Mouse (Mus musculus) liver, embryonic 15.5 days (tissue): ENCODE measurements at regions not wholly inside any gene's neighbourhood (a gene's known extent, or its start where the extent isn't known, plus 50 kb on each side); places are given as distances from the start of the nearest gene placed in this dataset.

ENCODE experiments used
- ATAC-seq: fragments of 200-750 bp; cut with Nextera tagmentation; 2 replicates; pipeline ENCODE4 v1.8.0; 2017; ENCODE audit warnings: moderate number of reproducible peaks, mild to moderate bottlenecking, moderate library complexity; ENCODE audit not compliant: insufficient read depth
- H3K27ac ChIP-seq: fragments of 300-500 bp; sonication (generic); replicated peaks from 2 replicates; pipeline ENCODE4 v1.5.1; 2015; ENCODE audit warnings: mild to moderate bottlenecking, inconsistent platforms
- H3K27me3 ChIP-seq: fragments of 300-500 bp; sonication (generic); 2 replicates; pipeline ENCODE4 v1.6.1; 2015; ENCODE audit warnings: mild to moderate bottlenecking, inconsistent platforms
- H3K36me3 ChIP-seq: fragments of 300-500 bp; sonication (generic); replicated peaks from 2 replicates; pipeline ENCODE4 v1.6.1; 2015; ENCODE audit warnings: moderate library complexity, mild to moderate bottlenecking, inconsistent platforms
- H3K4me1 ChIP-seq: fragments of 300-500 bp; sonication (generic); replicated peaks from 2 replicates; pipeline ENCODE4 v1.6.1; 2015; ENCODE audit warnings: inconsistent platforms
- H3K4me2 ChIP-seq: fragments of 300-500 bp; sonication (generic); 2 replicates; pipeline ENCODE4 v1.6.1; 2015; ENCODE audit warnings: moderate library complexity, mild to moderate bottlenecking, inconsistent platforms
- H3K4me3 ChIP-seq: fragments of 300-500 bp; sonication (generic); replicated peaks from 2 replicates; pipeline ENCODE4 v1.5.1; 2015; ENCODE audit warnings: mild to moderate bottlenecking, inconsistent platforms
- H3K9ac ChIP-seq: fragments of 300-500 bp; sonication (generic); 2 replicates; pipeline ENCODE4 v1.6.1; 2015; ENCODE audit warnings: moderate library complexity, mild to moderate bottlenecking, inconsistent platforms
- H3K9me3 ChIP-seq: fragments of 300-500 bp; sonication (generic); replicated peaks from 2 replicates; pipeline ENCODE4 v1.6.1; 2016; ENCODE audit warnings: inconsistent platforms
- WGBS: fragments of 180-500 bp; shearing (Covaris S2); methylation state at CpG from one replicate; pipeline ENCODE4 v1.1.7; 2015; ENCODE audit warnings: mixed read lengths; ENCODE audit not compliant: insufficient replicate concordance; 5-methylcytosine and 5-hydroxymethylcytosine counted together

DNA sequence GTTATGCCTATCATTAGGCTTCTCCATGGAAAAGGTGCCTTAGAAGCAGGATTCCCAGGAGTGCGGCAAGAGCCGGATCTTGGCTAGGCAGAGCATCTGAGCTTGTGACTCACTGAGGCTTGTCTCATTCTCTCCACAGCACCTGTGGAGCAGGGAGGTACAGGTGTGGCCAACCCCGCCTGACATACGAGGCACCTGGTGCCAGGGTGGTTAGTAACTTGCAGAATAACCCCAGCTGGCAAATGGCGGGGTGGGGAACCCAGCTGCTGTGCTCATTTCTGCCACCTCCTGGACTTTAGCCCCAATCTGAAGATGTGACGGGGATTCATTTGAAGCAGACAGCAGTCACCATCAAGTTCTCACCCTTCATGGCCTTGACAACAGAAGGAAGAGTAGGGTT is 96.2 kb downstream of the Pdgfra start:
- no peak overlapping the region for H3K4me3 ChIP-seq
- no peaks in the 10 kb centered on the region for H3K4me1 ChIP-seq
- H3K9me3 ChIP-seq: no peaks in the 10 kb centered on the region
- no peaks in the 10 kb centered on the region for H3K36me3 ChIP-seq
- no peak for ATAC-seq
- no peaks in the 10 kb centered on the region for H3K27me3 ChIP-seq
- no peak overlapping the region for H3K27ac ChIP-seq
- no peak overlapping the region for H3K4me2 ChIP-seq
- 64% methylated on average over 6 of the region's 6 CpGs for WGBS
- no peak overlapping the region for H3K9ac ChIP-seq

- no peaks in the 10 kb centered on the region for H3K27me3 ChIP-seq
- H3K4me1 ChIP-seq: no peaks in the 10 kb centered on the region
- H3K36me3 ChIP-seq: no peaks in the 10 kb centered on the region
- no peak overlapping the region for H3K4me2 ChIP-seq
- H3K27ac ChIP-seq: no peak overlapping the region
- H3K4me3 ChIP-seq: no peak overlapping the region
- ATAC-seq: no peak
- H3K9me3 ChIP-seq: no peaks in the 10 kb centered on the region
- no peak overlapping the region for H3K9ac ChIP-seq
- 64% methylated on average over 3 of the region's 3 CpGs for WGBS
These were observed 97.6 kb downstream of the Pdgfra start for GRCm38 (mm10) chr5:75249671-75250070.

DNA sequence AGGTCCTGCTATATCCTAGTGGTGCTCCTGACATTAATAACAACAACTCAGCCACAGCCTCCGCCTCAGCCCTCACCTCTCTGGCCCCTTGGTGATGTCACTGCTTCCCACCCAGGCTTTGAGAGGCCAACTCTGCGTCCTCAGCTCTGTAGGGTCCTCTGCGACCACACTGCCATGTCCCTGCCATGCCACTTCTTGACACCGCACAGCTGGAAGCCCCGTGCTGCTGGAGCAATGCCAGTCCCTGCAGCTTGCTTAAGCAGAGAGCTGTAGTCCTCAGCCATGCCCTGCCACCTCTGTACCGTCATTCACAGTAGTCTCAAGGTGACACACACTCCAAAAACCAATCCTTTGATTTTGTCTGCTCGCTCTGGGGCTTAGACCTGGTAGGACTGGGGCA is 101.3 kb downstream of the Pdgfra start:
- H3K9me3 ChIP-seq: no peaks in the 10 kb centered on the region
- 60% methylated on average over 7 of the region's 7 CpGs for WGBS
- no peak for ATAC-seq

GRCm38 (mm10) chr5:75253830-75254229 is 101.7 kb downstream of the Pdgfra start:
- Histone ChIP-seq H3K4me3 (no peak overlapping the region), H3K27me3 (no peaks in the 10 kb centered on the region), H3K27ac (no peak overlapping the region), H3K36me3 (no peaks in the 10 kb centered on the region), H3K4me1 (no peaks in the 10 kb centered on the region), H3K9me3 (no peaks in the 10 kb centered on the region), H3K4me2 (no peak overlapping the region), H3K9ac (no peak overlapping the region)
- ATAC-seq: no peak
- 62% methylated on average over 5 of the region's 5 CpGs for WGBS

More for the DNA sequence above, 101.3 kb downstream of the Pdgfra start:
- H3K27ac ChIP-seq: no peak overlapping the region
- no peak overlapping the region for H3K4me2 ChIP-seq
- H3K9ac ChIP-seq: no peak overlapping the region
- H3K36me3 ChIP-seq: no peaks in the 10 kb centered on the region
- no peaks in the 10 kb centered on the region for H3K27me3 ChIP-seq
- no peaks in the 10 kb centered on the region for H3K4me1 ChIP-seq
- no peak overlapping the region for H3K4me3 ChIP-seq

DNA sequence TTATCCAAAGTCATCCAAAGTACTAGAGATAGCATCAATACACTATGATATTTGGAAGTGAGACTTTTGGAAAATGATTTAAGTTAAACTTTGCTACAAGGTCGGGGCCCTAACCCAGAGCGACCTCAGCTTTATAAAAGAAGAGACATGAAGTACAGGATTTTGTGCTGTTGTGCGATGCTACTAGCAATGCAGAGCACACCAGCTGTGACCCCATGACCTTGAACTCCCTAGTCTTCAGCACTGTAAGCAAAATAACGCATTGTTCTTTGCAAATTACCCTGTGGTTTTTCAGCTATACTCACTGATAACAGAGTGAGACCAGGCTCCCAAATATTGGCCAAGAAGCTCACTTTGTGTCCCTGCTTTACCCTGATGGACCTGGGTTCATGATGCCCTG is 104.1 kb downstream of the Pdgfra start:
- no peaks in the 10 kb centered on the region for H3K36me3 ChIP-seq
- no peak overlapping the region for H3K4me2 ChIP-seq
- no peaks in the 10 kb centered on the region for H3K27me3 ChIP-seq
- 57% methylated on average over 4 of the region's 4 CpGs for WGBS
- H3K9me3 ChIP-seq: no peaks in the 10 kb centered on the region
- H3K4me3 ChIP-seq: no peak overlapping the region
- no peak for ATAC-seq
- H3K9ac ChIP-seq: no peak overlapping the region
- H3K4me1 ChIP-seq: no peaks in the 10 kb centered on the region
- no peak overlapping the region for H3K27ac ChIP-seq

DNA sequence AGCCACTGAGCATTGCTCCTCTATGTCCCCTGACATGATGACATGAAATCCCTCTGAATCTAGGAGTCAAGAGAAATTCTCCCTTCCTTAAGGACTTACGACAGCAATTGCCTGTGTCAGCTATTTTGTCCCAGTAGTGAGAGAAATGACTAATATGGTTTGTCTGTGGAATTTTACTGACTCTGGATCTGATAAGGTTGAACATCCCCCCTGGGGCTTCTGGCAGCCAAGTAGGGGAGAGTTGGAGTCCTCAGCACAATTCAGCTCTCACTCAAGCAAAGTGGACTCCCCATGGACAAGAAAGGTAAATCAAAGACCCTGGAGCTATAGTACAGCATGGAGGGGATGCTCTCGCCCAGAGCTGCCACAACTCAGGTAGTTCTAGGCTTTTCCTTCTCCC is 105.0 kb downstream of the Pdgfra start:
- no peaks in the 10 kb centered on the region for H3K4me1 ChIP-seq
- no peak overlapping the region for H3K27ac ChIP-seq
- WGBS: 46% methylated on average over 2 of the region's 2 CpGs
- H3K9me3 ChIP-seq: no peaks in the 10 kb centered on the region
- H3K36me3 ChIP-seq: no peaks in the 10 kb centered on the region
- no peaks in the 10 kb centered on the region for H3K27me3 ChIP-seq
- H3K4me3 ChIP-seq: no peak overlapping the region
- no peak overlapping the region for H3K4me2 ChIP-seq
- H3K9ac ChIP-seq: no peak overlapping the region
- ATAC-seq: no peak

DNA sequence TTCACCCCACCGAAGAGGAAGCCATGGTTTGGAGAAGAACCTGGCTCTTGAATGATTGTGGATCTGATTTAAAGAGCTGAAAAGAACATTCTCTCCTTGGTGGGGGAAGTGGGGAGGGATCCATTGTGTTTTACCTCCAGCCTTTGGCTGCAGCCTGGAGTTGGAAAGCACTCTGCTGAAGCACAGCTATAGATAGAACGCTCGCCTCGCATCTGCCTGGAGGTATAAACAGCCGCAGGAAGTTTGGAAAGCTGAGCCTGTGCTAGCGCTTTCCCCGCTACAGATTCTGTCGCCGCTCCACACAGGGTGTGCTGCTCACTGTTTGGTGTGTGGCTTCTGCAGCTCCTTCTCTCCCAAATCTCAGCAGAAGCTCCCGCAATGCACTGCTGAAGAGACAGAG is 108.2 kb downstream of the Pdgfra start:
- H3K9me3 ChIP-seq: no peaks in the 10 kb centered on the region
- no peaks in the 10 kb centered on the region for H3K27me3 ChIP-seq
- no peak overlapping the region for H3K27ac ChIP-seq
- no peak overlapping the region for H3K9ac ChIP-seq
- no peaks in the 10 kb centered on the region for H3K36me3 ChIP-seq
- no peak overlapping the region for H3K4me3 ChIP-seq
- no peaks in the 10 kb centered on the region for H3K4me1 ChIP-seq
- no peak for ATAC-seq
- H3K4me2 ChIP-seq: no peak overlapping the region
- 66% methylated on average over 10 of the region's 10 CpGs for WGBS

DNA sequence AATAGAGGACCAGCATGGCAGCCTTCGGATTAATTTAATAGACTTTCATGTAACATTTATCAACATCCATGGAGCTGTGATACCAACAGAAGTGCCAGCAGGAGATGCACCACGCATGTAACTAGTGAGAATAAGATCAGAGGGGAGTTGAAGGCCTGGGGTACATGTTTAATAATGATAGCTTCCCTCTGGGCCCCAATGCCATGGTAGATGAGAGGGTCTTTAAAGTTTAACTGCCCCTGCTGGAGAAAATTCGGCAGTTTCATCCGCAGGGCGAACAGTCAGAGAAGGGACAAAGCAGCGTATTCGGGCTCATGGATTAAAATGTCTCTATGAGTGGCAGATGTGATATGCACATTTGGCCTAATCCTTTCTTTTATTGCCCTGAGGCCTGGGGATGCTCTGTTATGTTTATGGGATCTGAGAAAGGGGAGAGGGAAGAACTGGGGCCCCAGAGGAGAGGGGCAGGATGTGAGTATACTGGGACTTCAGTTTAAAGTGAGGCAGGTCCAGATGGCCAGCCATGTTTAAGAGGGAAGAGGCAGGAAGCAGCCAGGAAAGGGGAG is 114.1 kb downstream of the Pdgfra start:
- H3K9ac ChIP-seq: no peak overlapping the region
- no peak overlapping the region for H3K4me2 ChIP-seq
- no peak for ATAC-seq
- H3K27ac ChIP-seq: no peak overlapping the region
- H3K36me3 ChIP-seq: no peaks in the 10 kb centered on the region
- H3K4me3 ChIP-seq: no peak overlapping the region
- WGBS: 77% methylated on average over 7 of the region's 7 CpGs
- H3K9me3 ChIP-seq: no peaks in the 10 kb centered on the region
- H3K4me1 ChIP-seq: 0 out of 2 replicates have a peak, but pooled peaks cover 2% of the 10 kb centered on the region
- no peaks in the 10 kb centered on the region for H3K27me3 ChIP-seq

- H3K27me3 ChIP-seq: no peaks in the 10 kb centered on the region
- WGBS: 52% methylated on average over 4 of the region's 4 CpGs
- no peak for ATAC-seq
These were observed 114.8 kb downstream of the Pdgfra start for GRCm38 (mm10) chr5:75266871-75267270.

GRCm38 (mm10) chr5:75267766-75268165 is 115.7 kb downstream of the Pdgfra start:
- Histone ChIP-seq H3K4me3 (no peak overlapping the region), H3K9me3 (no peaks in the 10 kb centered on the region), H3K27me3 (no peaks in the 10 kb centered on the region), H3K27ac (no peak overlapping the region), H3K36me3 (no peaks in the 10 kb centered on the region), H3K4me2 (no peak overlapping the region), H3K4me1 (0 out of 2 replicates have a peak, but pooled peaks cover 2% of the 10 kb centered on the region), H3K9ac (no peak overlapping the region)
- no peak for ATAC-seq
- WGBS: 22% methylated on average over 3 of the region's 3 CpGs

More at GRCm38 (mm10) chr5:75266871-75267270, 114.8 kb downstream of the Pdgfra start:
- Histone ChIP-seq H3K9me3 (no peaks in the 10 kb centered on the region), H3K27ac (no peak overlapping the region), H3K9ac (no peak overlapping the region), H3K4me1 (0 out of 2 replicates have a peak, but pooled peaks cover 2% of the 10 kb centered on the region), H3K4me2 (no peak overlapping the region), H3K4me3 (no peak overlapping the region), H3K36me3 (no peaks in the 10 kb centered on the region)

DNA sequence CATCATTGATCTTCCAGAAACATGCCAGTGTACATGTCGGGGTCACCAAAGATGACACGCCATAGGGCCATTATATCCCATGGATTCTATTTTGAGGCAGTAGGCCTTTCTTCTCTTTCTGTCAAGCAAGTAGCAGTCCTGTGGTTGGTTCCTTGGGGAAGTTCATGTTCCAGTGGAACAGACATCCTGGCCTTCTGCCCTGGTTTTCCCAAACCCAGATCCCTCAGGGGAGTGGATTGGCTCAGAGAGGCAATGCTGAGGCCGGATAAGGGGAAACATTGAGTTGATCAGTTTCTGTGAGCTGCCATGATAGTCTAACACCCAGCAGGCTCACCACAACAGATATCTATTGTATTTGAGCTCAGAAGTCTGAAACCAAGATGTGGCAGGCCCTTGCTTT is 125.9 kb downstream of the Pdgfra start:
- Histone ChIP-seq H3K9ac (no peak overlapping the region), H3K27ac (no peak overlapping the region), H3K4me3 (no peak overlapping the region), H3K27me3 (no peaks in the 10 kb centered on the region), H3K36me3 (no peaks in the 10 kb centered on the region), H3K4me1 (peaks cover 33% of the 10 kb centered on the region), H3K4me2 (no peak overlapping the region), H3K9me3 (no peaks in the 10 kb centered on the region)
- ATAC-seq: no peak
- WGBS: 67% methylated on average over 3 of the region's 3 CpGs

DNA sequence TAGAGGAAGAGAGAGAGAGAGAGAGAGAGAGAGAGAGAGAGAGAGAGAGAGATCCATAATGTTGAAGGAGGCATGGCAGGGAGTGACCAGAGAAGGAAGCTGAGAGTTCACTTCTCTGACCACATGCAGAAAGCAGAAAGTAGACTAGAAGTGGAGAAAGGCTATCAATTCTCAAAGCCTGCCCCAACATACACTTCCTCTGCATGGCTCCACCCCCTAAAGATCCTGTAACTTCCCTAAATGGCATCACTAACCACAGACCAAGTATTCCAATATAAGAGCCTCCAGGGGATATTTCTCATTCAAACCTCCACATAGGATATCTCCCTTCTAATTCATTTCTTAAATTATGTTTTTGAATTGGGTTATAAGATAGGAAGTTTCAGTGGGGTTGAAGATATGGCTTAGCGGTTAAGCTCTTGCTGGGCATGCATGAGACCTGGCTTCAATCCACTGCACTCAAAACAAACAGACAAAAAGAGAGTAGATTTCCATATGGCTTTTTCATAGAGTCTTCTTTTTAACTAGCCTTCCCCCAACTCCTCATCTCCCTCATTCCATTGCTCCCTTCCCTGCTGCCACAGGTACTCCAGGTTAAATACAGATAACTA is 127.6 kb downstream of the Pdgfra start:
- Histone ChIP-seq H3K27me3 (no peaks in the 10 kb centered on the region), H3K9ac (no peak overlapping the region), H3K9me3 (no peaks in the 10 kb centered on the region), H3K4me3 (no peak overlapping the region), H3K36me3 (no peaks in the 10 kb centered on the region), H3K4me1 (peaks cover 33% of the 10 kb centered on the region), H3K27ac (no peak overlapping the region), H3K4me2 (no peak overlapping the region)
- no peak for ATAC-seq
- WGBS: 35% methylated on average over 1 of the region's 1 CpGs
